Mouse (Mus musculus) liver, embryonic 18 days (tissue): ENCODE results near the gene Trmt10b. TPM values are rescaled to one million over a fixed set of nuclear protein-coding genes. Genes with fewer than 3 reads are reported as not detected.

Source experiments
- polyA plus RNA-seq: library from polyadenylated mRNA; depleted of rRNA; stranded (reverse); fragments of >200 nt; gene quantifications from 2 replicates; pipeline ENCODE4 v1.2.3, GENCODE M21; 2012; rRNA removed

Gene Trmt10b
- polyA plus RNA-seq = 2.5 and 2.8 TPM in 2 replicates

DNA sequence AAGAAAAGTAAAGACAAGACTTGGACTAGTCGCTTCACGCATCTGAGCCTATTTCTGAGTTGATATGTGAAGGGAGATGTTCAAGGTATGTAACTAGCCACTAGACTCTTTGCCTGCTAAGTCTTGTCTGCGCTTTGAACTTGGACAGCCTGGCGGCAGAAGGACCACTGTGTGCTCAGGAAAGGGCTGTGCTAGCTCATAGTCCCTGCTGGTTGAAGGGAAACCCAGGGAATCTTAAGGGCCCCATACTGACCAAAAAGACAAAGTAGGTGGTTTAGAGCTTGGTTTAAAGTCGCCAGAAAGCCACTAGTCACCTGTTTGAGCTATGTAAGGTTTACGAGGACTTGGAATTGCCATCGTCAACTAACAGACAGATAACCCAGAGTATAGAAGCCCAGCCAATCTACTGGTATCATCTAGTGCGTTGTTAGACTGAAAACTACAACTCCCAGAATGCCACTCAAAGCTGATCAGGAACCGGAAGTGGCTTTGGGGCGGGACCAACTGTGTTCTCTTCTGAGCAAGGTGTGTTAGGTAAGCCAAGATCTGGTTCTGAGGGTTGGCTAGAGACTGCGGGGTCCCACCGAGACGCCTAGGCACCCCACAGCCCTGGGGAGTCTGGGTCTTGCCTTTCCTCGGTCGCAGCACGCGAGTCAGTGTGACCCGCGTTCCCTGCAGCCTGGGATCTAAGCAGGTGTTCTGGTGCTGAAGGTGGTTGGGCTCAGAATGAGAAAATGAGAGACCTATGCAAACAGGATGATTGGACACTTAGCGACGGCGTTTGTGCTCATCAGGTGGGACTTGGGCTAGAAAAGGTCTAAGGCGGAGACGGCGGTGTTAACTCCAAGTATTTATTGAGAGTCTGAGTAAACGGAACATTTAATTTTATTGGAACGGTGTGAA is at the start of gene Trmt10b:
Gene Trmt10b (plus strand): TSS at position 466 of the 903 bp plus-strand sequence.

DNA sequence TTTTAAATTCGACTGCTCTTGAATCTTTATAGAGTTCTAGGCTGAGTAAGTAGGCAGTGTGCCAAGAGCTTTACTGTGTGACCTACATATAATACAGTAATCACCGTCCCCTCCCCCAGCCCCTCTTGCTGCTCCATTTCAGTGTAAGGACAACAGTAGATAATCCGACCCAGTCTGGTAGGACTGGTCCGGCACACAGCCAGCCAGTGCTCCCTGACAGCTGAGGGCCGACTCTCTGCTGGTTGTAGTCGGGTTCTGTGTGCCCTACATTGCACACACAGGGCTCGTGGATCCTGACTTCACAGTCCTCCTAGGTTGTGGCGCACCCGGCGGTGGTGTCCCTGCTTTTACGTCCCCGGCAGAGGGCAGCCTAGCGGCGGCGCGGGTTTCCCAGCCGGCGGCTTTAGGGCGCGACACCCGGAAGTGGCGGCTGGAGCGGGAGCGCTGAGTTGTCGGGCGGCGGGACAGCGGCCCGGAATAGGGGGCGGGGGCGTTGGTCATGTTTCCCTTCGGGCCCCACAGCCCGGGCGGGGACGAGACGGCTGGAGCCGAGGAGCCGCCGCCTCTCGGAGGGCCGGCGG is 44.8 kb downstream of the Trmt10b start, which contains the start of gene Dcaf10:
Gene Dcaf10 (plus strand): TSS at position 433 of the 581 bp plus-strand sequence.

DNA sequence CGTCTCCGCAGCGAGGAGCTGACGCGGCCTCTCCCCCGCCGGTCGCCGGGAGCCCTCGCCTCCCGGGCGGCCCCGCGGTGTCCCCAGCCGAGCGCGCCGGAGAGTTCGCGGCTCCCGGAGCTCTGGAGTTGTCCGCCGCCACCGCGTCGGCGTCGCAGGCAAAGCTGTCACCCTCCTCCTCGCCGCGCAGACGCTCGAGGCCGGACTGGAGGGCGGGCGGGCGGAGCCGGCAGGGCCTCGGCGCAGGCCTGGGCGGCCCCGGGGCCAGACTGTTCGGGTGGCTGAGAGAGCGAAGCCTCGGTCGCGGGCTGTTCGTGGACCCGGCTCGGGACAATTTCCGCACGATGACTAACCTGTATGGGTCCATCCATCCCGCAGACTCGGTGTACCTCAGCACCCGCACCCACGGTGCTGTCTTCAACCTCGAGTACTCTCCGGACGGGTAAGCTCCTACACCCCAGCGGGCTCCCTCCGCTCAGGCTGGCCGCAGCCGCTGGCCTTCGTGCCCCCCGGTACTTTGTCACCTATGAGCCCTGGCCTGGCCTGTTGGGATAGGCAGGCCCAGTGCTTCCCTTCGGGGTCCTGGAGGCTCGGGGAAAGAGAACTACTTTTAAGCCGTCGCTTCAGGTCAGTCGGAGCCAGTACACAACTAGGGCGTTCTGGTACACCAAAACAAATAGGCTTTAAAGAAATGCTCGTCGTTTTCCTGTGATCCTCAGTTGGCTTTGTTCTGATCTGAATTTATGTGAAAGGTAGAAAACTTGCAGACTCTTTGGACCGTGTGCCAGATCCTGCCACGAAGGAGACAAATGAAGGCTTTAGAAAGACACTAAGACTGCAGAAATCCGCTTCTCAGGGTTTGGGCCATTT is 45.6 kb downstream of the Trmt10b start, which contains the start of gene Exosc3:
Gene Exosc3 (minus strand): TSS at position 447 of the 870 bp plus-strand sequence.

Other genes starting within 250 kb of the Trmt10b start
- 3.0 and 3.9 TPM in 2 replicates for gene Fbxo10, start 212.5 kb upstream of the Trmt10b start, polyA plus RNA-seq
- gene Tomm5, start 189.0 kb upstream of the Trmt10b start, polyA plus RNA-seq = 99.6 and 109 TPM in 2 replicates
- 0.06 and 0.07 TPM in 2 replicates for gene Frmpd1, start 112.3 kb upstream of the Trmt10b start, polyA plus RNA-seq
- 4.0 and 4.4 TPM in 2 replicates for gene Dcaf10, start 45.0 kb downstream of the Trmt10b start, polyA plus RNA-seq
- 26.1 and 27.7 TPM in 2 replicates for gene Exosc3, start 45.6 kb downstream of the Trmt10b start, polyA plus RNA-seq
- gene Slc25a51, start 111.6 kb downstream of the Trmt10b start, polyA plus RNA-seq = 53.0 and 53.1 TPM in 2 replicates
- gene Shb, start 235.3 kb downstream of the Trmt10b start, polyA plus RNA-seq = 5.2 and 6.3 TPM in 2 replicates